Mouse (Mus musculus) heart, embryonic 13.5 days (tissue): Measurements from ENCODE around the gene Usp40. TPM values are rescaled to one million over a fixed set of nuclear protein-coding genes. Genes with fewer than 3 reads are reported as not detected.

Experiments used
- microRNA-seq: library from miRNA; unstranded; fragments of <30 nt; microRNA quantifications from one replicate; pipeline ENCODE4, GENCODE M21; 2016
- polyA plus RNA-seq: library from polyadenylated mRNA; unstranded; fragments of >200 nt; fragmentation: Nextera tagmentation; extraction: Ambion mirVana; gene quantifications from 2 replicates; pipeline ENCODE4 v1.2.1, GENCODE M21; 2015

Usp40 gene
- polyA plus RNA-seq, 1 experiment from 2014 or later: 28.9 TPM

Small RNAs within 50 kb of the gene (microRNA-seq; reads per million reads assigned to microRNA genes)
- gene Gm25198: not detected

Other genes with a start within 250 kb of the Usp40 start
- gene Sag, start 204.9 kb downstream of the Usp40 start, polyA plus RNA-seq: 0.70 and 0.82 TPM in 2 replicates
- gene Dgkd, start 155.3 kb downstream of the Usp40 start, polyA plus RNA-seq: 20.0 and 20.4 TPM in 2 replicates
- not detected in 2 replicates for gene Ugt1a10, start 46.8 kb upstream of the Usp40 start, polyA plus RNA-seq
- gene Ugt1a9, start 62.2 kb upstream of the Usp40 start, polyA plus RNA-seq: not detected in 2 replicates
- gene Ugt1a8, start 79.3 kb upstream of the Usp40 start, polyA plus RNA-seq: not detected in 2 replicates
- gene Ugt1a7c, start 86.5 kb upstream of the Usp40 start, polyA plus RNA-seq: 1.0 and 1.7 TPM in 2 replicates
- gene Ugt1a6b, start 94.7 kb upstream of the Usp40 start, polyA plus RNA-seq: not detected in 2 replicates
- 0.19 and 0.20 TPM in 2 replicates for gene Ugt1a6a, start 126.3 kb upstream of the Usp40 start, polyA plus RNA-seq
- not detected in 2 replicates for gene Ugt1a5, start 157.5 kb upstream of the Usp40 start, polyA plus RNA-seq
- not detected in 2 replicates for gene Ugt1a2, start 192.1 kb upstream of the Usp40 start, polyA plus RNA-seq
- 5.3 and 5.8 TPM in 2 replicates for gene Dnajb3, start 197.2 kb upstream of the Usp40 start, polyA plus RNA-seq
- not detected in 2 replicates for gene Ugt1a1, start 203.4 kb upstream of the Usp40 start, polyA plus RNA-seq
- gene Mroh2a, start 218.4 kb upstream of the Usp40 start, polyA plus RNA-seq: 0.33 and 0.50 TPM in 2 replicates